Mouse (Mus musculus) liver, adult 2 months (tissue): ENCODE measurements around the gene Cmtr1.

ENCODE experiments used
- CTCF ChIP-seq: fragments of 200-500 bp; IDR thresholded peaks from 2 replicates; pipeline ENCODE4 v1.5.1; 2011; ENCODE audit warnings: low read depth, low read length, control low read depth
- POLR2A ChIP-seq: fragments of 200-500 bp; IDR thresholded peaks from 2 replicates; pipeline ENCODE4 v1.6.1; 2011; ENCODE audit warnings: low read length, control low read depth; ENCODE audit not compliant: insufficient read depth; ENCODE audit errors: extremely low read depth

DNA sequence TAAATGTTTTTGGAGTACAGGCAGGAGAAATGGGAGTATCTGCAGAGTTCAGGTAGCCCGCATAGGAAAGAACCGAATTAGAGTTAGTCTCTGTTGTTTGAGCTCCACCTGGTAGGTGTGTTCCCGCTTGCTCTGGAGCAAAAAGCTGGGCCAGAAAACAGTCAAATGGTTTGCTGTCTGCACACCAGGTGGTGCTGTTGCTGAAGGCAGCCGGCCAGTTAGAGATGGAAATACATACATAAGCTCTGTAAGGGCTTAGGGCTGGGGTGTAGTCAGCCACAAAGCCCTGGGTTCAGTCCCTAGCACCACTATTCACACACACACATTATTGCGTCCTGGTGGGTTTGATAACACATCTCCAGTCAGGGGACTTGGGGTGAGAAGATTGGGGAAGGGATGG lies 24.3 kb upstream of the Cmtr1 start:
- TF ChIP-seq POLR2A (no peak), CTCF (peak; percentile 60)
